27 mouse cellular contexts compared by ENCODE assay signal in genomic region chr11:113089637-113090351, GRCm38 (mm10).
"Had no signal": no experiment of that assay in that cellular context is flagged by ENCODE, and none has a peak within 500 bp of the region (broad histone marks: within the 10 kb centered on the region; RNA-seq: fewer than 3 reads in every experiment).

No protein-coding gene starts in this region.

- H3K36me3 ChIP-seq: heart, embryonic 13.5 days; heart, embryonic 15.5 days; hindbrain, embryonic 12.5 days; intestine, embryonic 15.5 days; limb, embryonic 13.5 days; limb, embryonic 15.5 days had no signal

- H3K4me2 ChIP-seq: heart, embryonic 11.5 days; heart, embryonic 13.5 days; heart, embryonic 15.5 days; hindbrain, embryonic 12.5 days; hindbrain, embryonic 14.5 days; intestine, embryonic 15.5 days; limb, embryonic 13.5 days; limb, embryonic 15.5 days; liver, embryonic 11.5 days had no signal

- H3K9me3 ChIP-seq: heart, embryonic 13.5 days; heart, embryonic 15.5 days; hindbrain, embryonic 12.5 days; intestine, embryonic 15.5 days; limb, embryonic 13.5 days; limb, embryonic 15.5 days had no signal

- H3K9ac ChIP-seq: heart, embryonic 13.5 days; heart, embryonic 15.5 days; hindbrain, embryonic 14.5 days; intestine, embryonic 15.5 days; limb, embryonic 13.5 days; limb, embryonic 15.5 days; liver, embryonic 14.5 days had no signal

- DNase-seq: gastrocnemius, adult 2 months; gastrocnemius, postnatal 14 days; gastrocnemius, postnatal 36 days; heart, adult 11 months; heart, adult 2 months; heart, postnatal 14 days; heart, postnatal 36 days; kidney, adult 18-20 months; kidney, adult 8-10 months; kidney, postnatal 14 days; kidney, postnatal 36 days; layer of hippocampus, adult 9-11 months; layer of hippocampus, postnatal 36 days; left cerebral cortex, postnatal 4 days had no signal

- ATAC-seq: hindbrain, embryonic 16.5 days; inflammation-experienced regulatory T-cells, adult 6 months; intestine, embryonic 15.5 days; intestine, postnatal 0 days had no signal

- H3K27me3 ChIP-seq: heart, embryonic 13.5 days; heart, embryonic 15.5 days; hindbrain, embryonic 12.5 days; intestine, embryonic 15.5 days; limb, embryonic 13.5 days; limb, embryonic 15.5 days had no signal

- H3K4me3 ChIP-seq: gastrocnemius, adult 2 months; heart, adult 2 months; heart, embryonic 13.5 days; heart, embryonic 15.5 days; hindbrain, embryonic 12.5 days; intestine, embryonic 15.5 days; limb, embryonic 13.5 days; limb, embryonic 15.5 days had no signal

- H3K27ac ChIP-seq: gastrocnemius, adult 2 months; heart, adult 2 months; heart, embryonic 13.5 days; heart, embryonic 15.5 days; hindbrain, embryonic 12.5 days; hindbrain, embryonic 14.5 days; intestine, embryonic 15.5 days; limb, embryonic 13.5 days; limb, embryonic 15.5 days; liver, embryonic 14.5 days had no signal
